Mouse (Mus musculus): ENCODE results near the gene Ston2. TPM values are rescaled to one million over a fixed set of nuclear protein-coding genes. Genes with fewer than 3 reads are reported as not detected.

Gene Ston2
- polyA plus RNA-seq, 1 experiment from 2014 or later, result 13.4 TPM

DNA sequence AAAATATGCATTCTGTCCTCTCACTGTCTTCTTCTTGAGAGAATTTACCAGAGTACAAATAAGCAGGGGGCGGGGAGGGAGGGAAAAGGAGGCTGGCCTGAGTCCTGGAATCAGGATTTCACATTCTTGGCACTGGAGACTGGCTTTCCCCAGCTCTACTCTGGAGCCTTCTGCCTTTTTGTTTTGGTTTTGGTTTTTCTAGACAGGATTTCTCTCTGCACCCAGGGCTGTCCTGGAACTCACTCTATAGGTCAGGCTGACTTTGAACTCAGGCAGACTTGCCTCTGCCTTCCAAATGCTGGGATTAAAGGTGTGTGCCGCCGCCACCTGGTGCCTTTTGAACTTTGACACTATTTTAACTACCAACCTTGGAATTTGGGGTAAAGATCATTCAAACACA, 149.8 kb downstream of the Ston2 start:
- no peak overlapping the region for H3K27ac ChIP-seq (ENCODE audit: low read depth, low read length)
- H3K4me2 ChIP-seq (replicated peaks; ENCODE audit: low read depth, low read length), result no peak overlapping the region
- no peak overlapping the region for H3K9ac ChIP-seq (ENCODE audit: low read depth, low read length)
- 0 out of 2 replicates have a peak, but pooled peaks cover 3% of the 10 kb centered on the region for H3K4me1 ChIP-seq (ENCODE audit: control insufficient read depth, insufficient read depth, low read length)
- no peaks in the 10 kb centered on the region for H3K27me3 ChIP-seq (ENCODE audit: control insufficient read depth, insufficient read depth, low read length)
- H3K9me3 ChIP-seq (ENCODE audit: control insufficient read depth, low read length), result no peaks in the 10 kb centered on the region
- ATAC-seq (ENCODE audit: low FRiP score, low TSS enrichment), result no peak
- H3K36me3 ChIP-seq (ENCODE audit: control insufficient read depth, insufficient read depth, low read length), result no peaks in the 10 kb centered on the region
- no peak overlapping the region for H3K4me3 ChIP-seq (ENCODE audit: low read length)
- 73% methylated on average over 3 of the region's 3 CpGs for WGBS

- Histone ChIP-seq H3K27me3 (ENCODE audit: control insufficient read depth, insufficient read depth, low read length) (no peaks in the 10 kb centered on the region), H3K36me3 (ENCODE audit: control insufficient read depth, insufficient read depth, low read length) (no peaks in the 10 kb centered on the region), H3K27ac (ENCODE audit: low read depth, low read length) (no peak overlapping the region), H3K9ac (ENCODE audit: low read depth, low read length) (no peak overlapping the region), H3K4me1 (ENCODE audit: control insufficient read depth, insufficient read depth, low read length) (0 out of 2 replicates have a peak, but pooled peaks cover 3% of the 10 kb centered on the region), H3K4me2 (replicated peaks; ENCODE audit: low read depth, low read length) (no peak overlapping the region), H3K9me3 (ENCODE audit: control insufficient read depth, low read length) (no peaks in the 10 kb centered on the region), H3K4me3 (ENCODE audit: low read length) (no peak overlapping the region)
- WGBS, result 31% methylated on average over 12 of the region's 12 CpGs
- ATAC-seq (ENCODE audit: low FRiP score, low TSS enrichment), result peak; percentile 56; the same call in 1 of the 2 replicates
These were observed 150.9 kb downstream of the Ston2 start for GRCm38 (mm10) chr12:91637136-91637909.

- no peaks in the 10 kb centered on the region for H3K9me3 ChIP-seq (ENCODE audit: control insufficient read depth, low read length)
- H3K27ac ChIP-seq (ENCODE audit: low read depth, low read length), result no peak overlapping the region
- H3K9ac ChIP-seq (ENCODE audit: low read depth, low read length), result no peak overlapping the region
- H3K4me1 ChIP-seq (ENCODE audit: control insufficient read depth, insufficient read depth, low read length), result no peaks in the 10 kb centered on the region
- H3K4me3 ChIP-seq (ENCODE audit: low read length), result no peak overlapping the region
- ATAC-seq (ENCODE audit: low FRiP score, low TSS enrichment), result no peak
- H3K36me3 ChIP-seq (ENCODE audit: control insufficient read depth, insufficient read depth, low read length), result no peaks in the 10 kb centered on the region
- H3K27me3 ChIP-seq (ENCODE audit: control insufficient read depth, insufficient read depth, low read length), result no peaks in the 10 kb centered on the region
- WGBS, result 82% methylated on average over 5 of the region's 5 CpGs
- H3K4me2 ChIP-seq (replicated peaks; ENCODE audit: low read depth, low read length), result no peak overlapping the region
These were observed 161.7 kb downstream of the Ston2 start for GRCm38 (mm10) chr12:91626482-91626881.

DNA sequence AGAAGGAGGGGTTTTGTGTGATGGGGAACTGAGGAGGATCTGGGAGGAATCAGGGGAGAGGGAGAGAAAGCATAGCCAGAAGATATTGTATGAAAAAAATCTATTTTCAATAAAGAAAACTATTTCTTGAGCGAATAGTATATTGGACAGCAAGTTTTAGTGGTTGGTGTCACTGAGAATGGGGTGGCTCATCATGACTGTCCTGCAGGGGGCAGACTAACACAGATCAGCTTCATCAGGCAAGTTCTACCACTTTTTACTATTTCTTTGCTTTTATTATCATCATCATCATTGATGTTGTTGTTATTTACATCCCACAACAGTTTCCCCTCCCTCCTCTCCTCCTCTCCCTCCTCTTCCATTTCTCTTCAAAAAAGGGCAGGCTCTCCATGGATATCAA, 163.2 kb downstream of the Ston2 start:
- H3K36me3 ChIP-seq (ENCODE audit: control insufficient read depth, insufficient read depth, low read length), result no peaks in the 10 kb centered on the region
- no peaks in the 10 kb centered on the region for H3K4me1 ChIP-seq (ENCODE audit: control insufficient read depth, insufficient read depth, low read length)
- no peak for ATAC-seq (ENCODE audit: low FRiP score, low TSS enrichment)
- H3K9me3 ChIP-seq (ENCODE audit: control insufficient read depth, low read length), result no peaks in the 10 kb centered on the region
- 87% methylated on average over 1 of the region's 1 CpGs for WGBS
- H3K27me3 ChIP-seq (ENCODE audit: control insufficient read depth, insufficient read depth, low read length), result no peaks in the 10 kb centered on the region
- H3K27ac ChIP-seq (ENCODE audit: low read depth, low read length), result no peak overlapping the region
- H3K4me2 ChIP-seq (replicated peaks; ENCODE audit: low read depth, low read length), result no peak overlapping the region
- H3K4me3 ChIP-seq (ENCODE audit: low read length), result no peak overlapping the region
- H3K9ac ChIP-seq (ENCODE audit: low read depth, low read length), result no peak overlapping the region

- H3K27me3 ChIP-seq (ENCODE audit: control insufficient read depth, insufficient read depth, low read length), result no peaks in the 10 kb centered on the region
- H3K9me3 ChIP-seq (ENCODE audit: control insufficient read depth, low read length), result no peaks in the 10 kb centered on the region
- H3K4me1 ChIP-seq (ENCODE audit: control insufficient read depth, insufficient read depth, low read length), result no peaks in the 10 kb centered on the region
- no peak overlapping the region for H3K27ac ChIP-seq (ENCODE audit: low read depth, low read length)
- H3K4me3 ChIP-seq (ENCODE audit: low read length), result no peak overlapping the region
- H3K9ac ChIP-seq (ENCODE audit: low read depth, low read length), result no peak overlapping the region
- WGBS, result 95% methylated on average over 5 of the region's 5 CpGs
- H3K36me3 ChIP-seq (ENCODE audit: control insufficient read depth, insufficient read depth, low read length), result no peaks in the 10 kb centered on the region
- no peak for ATAC-seq (ENCODE audit: low FRiP score, low TSS enrichment)
- no peak overlapping the region for H3K4me2 ChIP-seq (replicated peaks; ENCODE audit: low read depth, low read length)
These were observed 178.8 kb downstream of the Ston2 start for GRCm38 (mm10) chr12:91609425-91609824.

DNA sequence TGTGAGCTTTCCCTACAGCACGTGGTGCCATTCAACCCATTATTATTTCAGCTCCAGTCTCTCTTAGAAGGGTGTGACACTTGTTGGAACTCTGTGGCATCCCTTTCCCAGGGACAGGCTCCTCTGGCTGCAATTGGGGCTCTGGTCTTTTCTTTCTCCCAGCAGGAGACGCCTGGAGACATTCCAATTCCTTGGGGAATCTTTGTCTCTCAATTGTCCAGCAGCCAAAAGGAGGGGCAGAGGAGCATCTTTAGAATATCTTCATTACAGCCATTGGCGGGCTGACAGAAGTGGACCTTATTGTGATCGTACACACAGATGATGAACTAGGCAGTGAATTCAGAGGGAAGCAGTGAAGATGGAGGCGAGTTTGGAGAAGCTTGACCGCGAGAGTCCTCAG, 180.5 kb downstream of the Ston2 start:
- Histone ChIP-seq H3K4me3 (ENCODE audit: low read length) (no peak overlapping the region), H3K27me3 (ENCODE audit: control insufficient read depth, insufficient read depth, low read length) (no peaks in the 10 kb centered on the region), H3K36me3 (ENCODE audit: control insufficient read depth, insufficient read depth, low read length) (no peaks in the 10 kb centered on the region), H3K4me2 (replicated peaks; ENCODE audit: low read depth, low read length) (no peak overlapping the region), H3K9me3 (ENCODE audit: control insufficient read depth, low read length) (no peaks in the 10 kb centered on the region), H3K9ac (ENCODE audit: low read depth, low read length) (no peak overlapping the region), H3K27ac (ENCODE audit: low read depth, low read length) (no peak overlapping the region), H3K4me1 (ENCODE audit: control insufficient read depth, insufficient read depth, low read length) (no peaks in the 10 kb centered on the region)
- 75% methylated on average over 7 of the region's 7 CpGs for WGBS
- ATAC-seq (ENCODE audit: low FRiP score, low TSS enrichment), result no peak

DNA sequence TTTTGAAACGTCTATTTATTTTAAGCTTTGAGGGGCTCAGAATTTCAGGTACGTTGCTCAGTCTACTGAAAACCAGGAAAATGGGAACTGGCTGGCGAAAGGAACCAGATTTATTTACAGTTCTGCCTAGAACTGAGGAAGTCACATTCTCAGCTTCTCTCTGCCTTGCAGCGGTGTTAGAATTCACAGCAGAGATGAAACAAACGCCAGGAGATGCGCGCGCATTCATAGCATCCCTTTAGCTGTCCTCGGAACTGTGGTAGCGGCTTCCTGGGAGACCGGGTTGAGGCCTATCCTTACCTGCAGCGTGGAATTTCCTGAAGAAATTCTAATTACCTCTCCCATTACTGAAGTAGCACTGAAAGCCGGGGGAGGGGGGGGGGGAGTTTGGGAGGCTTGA, 181.5 kb downstream of the Ston2 start:
- no peaks in the 10 kb centered on the region for H3K9me3 ChIP-seq (ENCODE audit: control insufficient read depth, low read length)
- no peaks in the 10 kb centered on the region for H3K27me3 ChIP-seq (ENCODE audit: control insufficient read depth, insufficient read depth, low read length)
- H3K4me2 ChIP-seq (replicated peaks; ENCODE audit: low read depth, low read length), result no peak overlapping the region
- ATAC-seq (ENCODE audit: low FRiP score, low TSS enrichment), result no peak
- H3K4me1 ChIP-seq (ENCODE audit: control insufficient read depth, insufficient read depth, low read length), result no peaks in the 10 kb centered on the region
- no peak overlapping the region for H3K4me3 ChIP-seq (ENCODE audit: low read length)
- H3K36me3 ChIP-seq (ENCODE audit: control insufficient read depth, insufficient read depth, low read length), result no peaks in the 10 kb centered on the region
- H3K9ac ChIP-seq (ENCODE audit: low read depth, low read length), result no peak overlapping the region
- WGBS, result 86% methylated on average over 13 of the region's 13 CpGs
- no peak overlapping the region for H3K27ac ChIP-seq (ENCODE audit: low read depth, low read length)

DNA sequence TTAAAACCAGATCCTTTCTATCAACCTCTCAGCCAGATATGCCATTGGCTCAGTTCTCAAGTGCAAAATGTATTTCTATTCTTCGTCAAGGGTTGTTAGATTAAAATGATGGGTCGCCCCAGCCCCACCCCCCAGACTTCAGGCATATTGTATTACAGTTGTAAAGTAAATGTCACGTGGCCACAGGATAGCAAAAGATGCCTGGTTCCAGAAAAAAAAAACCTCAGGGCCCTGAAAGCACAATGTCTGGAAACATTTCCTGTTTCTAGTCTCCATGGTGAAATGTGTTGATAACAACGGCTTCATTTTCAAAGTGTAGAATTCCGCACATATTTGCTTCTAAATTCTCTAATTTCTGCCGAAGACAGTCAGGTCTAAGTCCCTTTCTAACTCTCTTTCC, 183.6 kb downstream of the Ston2 start:
- H3K9ac ChIP-seq (ENCODE audit: low read depth, low read length), result no peak overlapping the region
- H3K36me3 ChIP-seq (ENCODE audit: control insufficient read depth, insufficient read depth, low read length), result no peaks in the 10 kb centered on the region
- H3K4me3 ChIP-seq (ENCODE audit: low read length), result no peak overlapping the region
- H3K4me1 ChIP-seq (ENCODE audit: control insufficient read depth, insufficient read depth, low read length), result no peaks in the 10 kb centered on the region
- ATAC-seq (ENCODE audit: low FRiP score, low TSS enrichment), result no peak
- H3K27ac ChIP-seq (ENCODE audit: low read depth, low read length), result no peak overlapping the region
- H3K27me3 ChIP-seq (ENCODE audit: control insufficient read depth, insufficient read depth, low read length), result no peaks in the 10 kb centered on the region
- WGBS, result 44% methylated on average over 6 of the region's 6 CpGs
- no peak overlapping the region for H3K4me2 ChIP-seq (replicated peaks; ENCODE audit: low read depth, low read length)
- no peaks in the 10 kb centered on the region for H3K9me3 ChIP-seq (ENCODE audit: control insufficient read depth, low read length)

GRCm38 (mm10) chr12:91592128-91592527, 196.1 kb downstream of the Ston2 start:
- Histone ChIP-seq H3K9ac (ENCODE audit: low read depth, low read length) (no peak overlapping the region), H3K4me2 (replicated peaks; ENCODE audit: low read depth, low read length) (no peak overlapping the region), H3K36me3 (ENCODE audit: control insufficient read depth, insufficient read depth, low read length) (no peaks in the 10 kb centered on the region), H3K27me3 (ENCODE audit: control insufficient read depth, insufficient read depth, low read length) (no peaks in the 10 kb centered on the region), H3K4me1 (ENCODE audit: control insufficient read depth, insufficient read depth, low read length) (peaks cover 11% of the 10 kb centered on the region), H3K4me3 (ENCODE audit: low read length) (no peak overlapping the region), H3K27ac (ENCODE audit: low read depth, low read length) (no peak overlapping the region), H3K9me3 (ENCODE audit: control insufficient read depth, low read length) (no peaks in the 10 kb centered on the region)
- no peak for ATAC-seq (ENCODE audit: low FRiP score, low TSS enrichment)
- WGBS, result 90% methylated on average over 3 of the region's 3 CpGs

Data from kidney, embryonic 14.5 days (tissue).